Mouse (Mus musculus) spleen, adult 18-20 months (tissue): Measurements from ENCODE around the gene Ube2d2b.

Experiments
- DNase-seq, 2 experiments: peaks; one replicate each; pipeline ENCODE4 v3.0.0; 2022; ENCODE audit warnings: mixed read lengths in 2 of 2

Gene Ube2d2b

GRCm38 (mm10) chr5:107855546-107855945, 25.6 kb downstream of the Ube2d2b start:
- DNase-seq: no peak

- peak in 1 of 2 experiments; percentile 13 for DNase-seq
These were observed 29.1 kb downstream of the Ube2d2b start for GRCm38 (mm10) chr5:107858963-107859362.

- no peak for DNase-seq
These were observed 34.1 kb downstream of the Ube2d2b start for GRCm38 (mm10) chr5:107863971-107864370.

GRCm38 (mm10) chr5:107866127-107867126, 36.5 kb downstream of the Ube2d2b start:
- peak in 1 of 2 experiments; percentile 14 for DNase-seq

GRCm38 (mm10) chr5:107867970-107868904, 38.3 kb downstream of the Ube2d2b start:
- DNase-seq: peak; percentile 57 to 66

- DNase-seq: peak; percentile 72 to 77
These were observed 39.1 kb downstream of the Ube2d2b start for GRCm38 (mm10) chr5:107868905-107869424.

GRCm38 (mm10) chr5:107869701-107870100, 39.8 kb downstream of the Ube2d2b start:
- DNase-seq: no peak

- DNase-seq: no peak
These were observed 43.4 kb downstream of the Ube2d2b start for GRCm38 (mm10) chr5:107873330-107873729.

GRCm38 (mm10) chr5:107873886-107874302, 44.0 kb downstream of the Ube2d2b start:
- DNase-seq: no peak

- no peak for DNase-seq
These were observed 44.8 kb downstream of the Ube2d2b start, which contains the start of gene Evi5 for GRCm38 (mm10) chr5:107874561-107875260. Gene Evi5 (minus strand): TSS chr5:107875107.

GRCm38 (mm10) chr5:107875261-107875611, 45.3 kb downstream of the Ube2d2b start:
- DNase-seq: no peak

- no peak for DNase-seq
These were observed 47.2 kb downstream of the Ube2d2b start for GRCm38 (mm10) chr5:107877053-107877452.

GRCm38 (mm10) chr5:107880710-107881109, 50.8 kb downstream of the Ube2d2b start:
- DNase-seq: no peak
